Mouse (Mus musculus) megakaryocyte, embryonic 14.5 days (primary cell): ENCODE data around the gene Slc5a10.

Source experiments
- FLI1 ChIP-seq: IDR thresholded peaks from 2 replicates; pipeline ENCODE4 v1.6.1; 2012; ENCODE audit warnings: low read length, inconsistent platforms, mixed read lengths
- GATA1 ChIP-seq: IDR thresholded peaks from 3 replicates; pipeline ENCODE4 v1.6.1; 2012; ENCODE audit warnings: mixed read lengths, low read length, inconsistent platforms, borderline replicate concordance

DNA sequence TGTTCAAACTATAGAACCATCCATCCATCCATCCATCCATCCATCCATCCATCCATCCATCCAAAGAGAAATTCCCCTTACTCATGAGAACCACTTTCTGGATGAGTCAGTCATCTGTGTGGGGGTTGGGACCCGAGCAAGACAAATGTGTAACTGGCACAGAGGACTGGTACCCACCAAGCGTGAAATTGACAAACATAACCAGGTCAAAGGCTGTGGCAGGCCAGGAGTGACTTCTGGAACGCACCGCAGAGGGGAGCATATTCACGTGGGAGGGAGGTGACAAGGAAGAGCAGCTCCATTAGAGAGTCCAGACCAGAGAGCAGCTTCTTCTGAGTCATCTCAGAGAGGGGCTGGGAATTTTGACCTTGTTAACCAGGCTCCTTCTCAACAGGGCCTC is 1.5 kb upstream of the Slc5a10 start:
- TF ChIP-seq GATA1 (no peak), FLI1 (no peak)
